ENCODE assay signal across 16 mouse cellular contexts in the genomic region with DNA sequence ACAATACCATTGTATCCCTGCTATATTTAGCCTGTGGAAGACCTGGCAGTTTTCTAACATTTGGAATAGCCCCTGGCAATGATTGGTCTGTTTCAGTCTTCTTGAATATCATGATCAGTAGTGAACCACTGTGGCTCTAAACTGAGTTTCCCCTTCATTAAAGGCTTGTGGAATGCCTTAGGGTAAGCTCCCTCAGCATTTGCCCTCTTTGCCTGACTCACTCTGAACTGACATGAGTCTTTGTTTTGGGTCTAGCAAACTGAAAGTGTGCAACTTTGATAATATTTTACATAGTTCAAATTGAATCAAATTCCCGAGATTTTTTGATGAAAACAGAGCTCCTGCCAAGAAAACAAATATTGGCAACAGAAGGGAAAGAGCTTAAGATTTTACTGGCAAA.
"Had no signal": no experiment of that assay in that cellular context is flagged by ENCODE, and none has a peak within 500 bp of the region (broad histone marks: within the 10 kb centered on the region; RNA-seq: fewer than 3 reads in every experiment).

No protein-coding gene starts in this region.

- H3K4me1 ChIP-seq: midbrain, embryonic 10.5 days; midbrain, embryonic 12.5 days; neural tube, embryonic 13.5 days; neural tube, embryonic 15.5 days had no signal

- H3K27me3 ChIP-seq: midbrain, embryonic 12.5 days; neural tube, embryonic 13.5 days; neural tube, embryonic 15.5 days had no signal

- H3K27ac ChIP-seq: midbrain, embryonic 10.5 days; midbrain, embryonic 12.5 days; neural tube, embryonic 13.5 days; neural tube, embryonic 15.5 days had no signal

- H3K9me3 ChIP-seq: midbrain, embryonic 10.5 days; midbrain, embryonic 12.5 days; neural tube, embryonic 13.5 days; neural tube, embryonic 15.5 days had no signal

- H3K4me2 ChIP-seq: lung, embryonic 14.5 days; midbrain, embryonic 12.5 days; neural tube, embryonic 13.5 days; neural tube, embryonic 15.5 days had no signal

- DNase-seq: lung, embryonic 14.5 days; lung, postnatal 10 days; lung, postnatal 4 days; midbrain, embryonic 14.5 days; retina, postnatal 1 day; right cerebral cortex, adult 18-20 months; right cerebral cortex, postnatal 25 days; right cerebral cortex, postnatal 4 days; spleen, adult 18-20 months; thymus, adult 18-20 months; thymus, postnatal 14 days; thymus, postnatal 36 days had no signal

- H3K36me3 ChIP-seq: midbrain, embryonic 10.5 days; midbrain, embryonic 12.5 days; neural tube, embryonic 13.5 days; neural tube, embryonic 15.5 days had no signal

- H3K4me3 ChIP-seq: midbrain, embryonic 10.5 days; midbrain, embryonic 12.5 days; neural tube, embryonic 13.5 days; neural tube, embryonic 15.5 days had no signal

- H3K9ac ChIP-seq: lung, embryonic 14.5 days; midbrain, embryonic 12.5 days; neural tube, embryonic 13.5 days; neural tube, embryonic 15.5 days had no signal
